Mouse (Mus musculus) gastrocnemius, postnatal 4 days (tissue): ENCODE results near the gene Stk17b. TPM values are rescaled to one million over a fixed set of nuclear protein-coding genes. Genes with fewer than 3 reads are reported as not detected.
"Not testable (repeated sequence)": the region's sequence is repeated elsewhere in the genome, so short reads cannot be mapped to it uniquely, and the experiment has no call there.

ENCODE experiments used
- DNase-seq, 2 experiments: peaks; one replicate each; pipeline ENCODE4 v3.0.0; 2021 to 2022; ENCODE audit warnings: low spot score in 2 of 2, mixed read lengths in 2 of 2
- total RNA-seq, 2 experiments: library from RNA; stranded (reverse); gene quantifications; 2 replicates each; pipeline ENCODE4 v1.2.3; 2021

The Stk17b gene
- total RNA-seq, 2 experiments from 2014 or later = 16.8 to 18.5 TPM

DNA sequence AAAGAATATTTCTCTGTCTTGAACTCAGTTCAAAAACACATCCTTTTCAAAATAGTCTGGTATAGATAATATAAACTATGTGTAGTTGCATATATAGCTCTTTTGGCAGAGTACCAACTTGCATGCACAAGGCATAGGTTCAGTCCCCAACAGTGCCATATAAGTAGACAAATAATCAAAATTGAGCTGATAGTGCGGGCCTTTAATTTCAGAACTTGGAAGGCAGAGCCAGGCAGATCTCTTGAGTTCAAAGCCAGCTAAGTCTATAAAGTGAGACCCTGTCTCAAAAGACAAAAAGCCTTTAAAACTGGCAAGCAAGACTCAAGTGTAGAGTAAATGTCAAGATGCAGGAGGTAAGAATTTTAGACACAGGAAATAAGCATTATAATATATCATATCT, 2.1 kb downstream of the Stk17b start:
- no peak for DNase-seq

DNA sequence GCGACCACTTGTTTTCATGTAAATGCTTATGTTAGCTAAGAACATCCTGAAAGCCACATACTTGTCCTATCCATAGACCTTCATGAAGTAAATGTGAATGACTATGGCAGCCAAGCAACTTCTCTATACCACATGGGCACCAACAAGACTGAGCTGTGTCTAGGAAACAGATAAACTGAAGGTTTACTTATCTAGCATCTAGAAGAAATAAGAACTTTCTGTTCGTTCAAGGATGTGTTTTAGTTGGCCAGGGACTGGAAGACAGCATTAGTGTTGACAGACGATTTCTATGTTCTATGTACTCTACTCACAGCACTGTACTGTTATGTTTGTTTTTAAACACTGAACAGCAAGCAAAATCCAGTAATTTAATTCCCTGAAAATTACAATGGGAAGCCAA, 2.9 kb downstream of the Stk17b start:
- no peak for DNase-seq

DNA sequence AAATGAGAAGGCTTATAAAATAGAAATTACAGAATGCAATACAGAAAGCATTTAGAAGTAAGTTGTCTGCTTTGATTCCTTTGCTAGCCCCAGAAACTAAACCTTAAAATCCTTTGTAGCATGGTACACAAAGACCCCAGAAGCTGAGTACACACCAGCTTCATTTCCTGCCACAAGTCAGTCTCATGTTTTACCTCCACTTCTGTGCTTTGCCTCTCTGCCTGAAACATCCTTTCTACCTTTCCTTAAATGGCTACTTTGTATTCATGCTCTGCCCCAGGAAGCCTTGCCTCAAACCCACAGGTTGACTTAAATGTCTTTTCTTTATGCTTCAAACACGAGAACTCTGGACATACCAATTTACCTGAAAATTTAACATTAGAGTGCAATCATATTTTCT, 3.7 kb downstream of the Stk17b start:
- no peak for DNase-seq

GRCm38 (mm10) chr1:53776176-53776905, 8.7 kb downstream of the Stk17b start:
- DNase-seq = no peak

- DNase-seq = no peak
These were observed 9.5 kb downstream of the Stk17b start for GRCm38 (mm10) chr1:53775545-53775944.

DNA sequence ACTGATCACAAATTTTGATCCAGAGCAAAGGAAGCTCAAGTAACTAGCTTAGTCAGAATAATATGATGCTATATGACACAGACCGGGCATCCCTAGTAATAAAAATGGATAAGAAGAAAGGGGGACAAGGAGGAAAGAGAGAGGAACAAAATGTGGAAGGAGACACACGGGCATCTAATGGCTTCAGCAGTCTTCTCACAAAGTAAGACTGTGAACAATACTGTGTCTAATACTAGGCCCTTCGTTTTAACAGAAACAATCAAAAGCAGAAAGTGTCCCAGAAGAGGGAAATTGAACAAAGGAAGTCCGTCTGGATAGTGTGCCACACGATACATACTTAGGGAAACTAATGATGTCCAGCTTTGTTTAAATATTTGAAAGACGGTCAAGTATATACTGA, 10.0 kb downstream of the Stk17b start:
- no peak for DNase-seq

- no peak for DNase-seq
These were observed 10.5 kb downstream of the Stk17b start for GRCm38 (mm10) chr1:53774571-53774970.

DNA sequence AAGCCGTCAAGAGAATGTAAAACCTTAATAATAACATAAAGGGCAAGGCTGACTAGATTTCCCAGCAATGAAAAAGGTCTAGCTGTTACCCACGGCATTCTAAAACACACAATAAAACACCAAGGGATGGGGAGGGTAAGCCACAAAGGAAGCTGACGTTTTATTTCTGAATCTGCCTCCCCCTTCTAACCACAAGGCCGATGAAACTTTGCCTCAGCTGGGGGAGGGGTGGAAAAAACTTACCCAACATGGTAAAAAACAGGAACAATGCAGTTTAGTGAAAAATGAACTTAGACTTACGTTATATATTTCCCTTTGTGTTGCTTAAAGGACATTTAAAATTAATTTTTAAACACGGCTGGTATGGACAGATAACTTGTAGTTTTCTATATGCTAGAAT, 11.0 kb downstream of the Stk17b start:
- no peak for DNase-seq

DNA sequence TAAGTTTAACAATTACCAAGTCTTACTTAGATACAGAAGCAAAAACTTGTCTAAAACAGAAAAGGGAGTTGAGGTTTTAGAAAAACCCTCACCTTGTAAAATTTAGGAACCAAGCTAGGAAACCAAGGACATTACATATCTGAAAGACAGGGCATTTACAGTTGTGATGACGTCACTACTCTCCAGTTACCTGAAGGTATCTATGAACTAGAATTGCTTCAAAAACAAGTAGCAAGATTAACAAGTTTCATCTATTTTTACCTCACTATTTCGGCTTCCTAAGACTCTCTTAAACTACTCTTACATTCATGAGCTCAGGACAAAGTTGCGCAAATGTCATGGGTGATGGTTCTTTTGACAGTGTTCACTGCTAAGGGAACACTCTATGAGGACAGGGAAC, 12.1 kb downstream of the Stk17b start:
- no peak for DNase-seq

GRCm38 (mm10) chr1:53771476-53771875, 13.5 kb downstream of the Stk17b start:
- DNase-seq = no peak

DNA sequence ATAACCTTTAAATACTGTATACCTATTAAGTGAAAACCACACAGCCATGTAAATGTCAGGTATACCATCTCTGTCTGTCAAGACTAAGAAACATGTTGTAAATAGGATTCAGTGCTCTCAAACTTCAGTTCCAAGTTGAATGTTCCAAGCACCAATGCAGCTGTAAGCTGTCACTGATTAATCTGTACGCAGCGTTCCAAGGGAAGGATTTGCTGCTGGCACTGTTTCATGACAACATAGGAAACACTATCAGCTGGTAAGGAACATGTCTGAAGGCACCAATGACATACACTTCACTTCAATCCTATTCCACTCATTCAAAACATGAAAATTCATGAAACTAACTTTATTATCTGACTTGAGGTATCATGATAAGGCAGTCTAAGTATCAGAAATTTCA, 18.9 kb downstream of the Stk17b start:
- DNase-seq = no peak

DNA sequence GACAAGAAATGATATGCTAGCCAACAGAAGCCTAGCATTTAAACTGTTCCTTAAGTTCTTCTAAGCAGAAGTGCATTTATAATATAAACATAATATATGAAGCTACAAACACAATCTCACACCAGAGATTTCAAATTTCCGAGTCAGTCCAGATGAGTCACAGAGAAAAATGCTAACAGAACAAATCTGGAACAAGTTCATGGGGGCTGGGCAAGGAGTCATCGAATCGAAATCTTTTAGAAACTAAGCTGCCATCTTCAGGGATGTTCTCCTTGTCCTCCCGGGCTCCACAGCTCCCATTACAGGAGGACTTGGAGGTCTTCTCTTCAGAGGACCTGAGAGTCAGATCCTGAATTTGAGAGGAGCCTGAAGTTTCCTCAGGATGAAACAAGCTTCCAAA, 27.7 kb downstream of the Stk17b start:
- DNase-seq = no peak

GRCm38 (mm10) chr1:53753501-53753900, 31.5 kb downstream of the Stk17b start:
- DNase-seq = not testable (repeated sequence)

- no peak for DNase-seq
These were observed 33.9 kb downstream of the Stk17b start for GRCm38 (mm10) chr1:53751144-53751543.

- DNase-seq = not testable (repeated sequence)
These were observed 34.3 kb downstream of the Stk17b start for GRCm38 (mm10) chr1:53750697-53751096.

DNA sequence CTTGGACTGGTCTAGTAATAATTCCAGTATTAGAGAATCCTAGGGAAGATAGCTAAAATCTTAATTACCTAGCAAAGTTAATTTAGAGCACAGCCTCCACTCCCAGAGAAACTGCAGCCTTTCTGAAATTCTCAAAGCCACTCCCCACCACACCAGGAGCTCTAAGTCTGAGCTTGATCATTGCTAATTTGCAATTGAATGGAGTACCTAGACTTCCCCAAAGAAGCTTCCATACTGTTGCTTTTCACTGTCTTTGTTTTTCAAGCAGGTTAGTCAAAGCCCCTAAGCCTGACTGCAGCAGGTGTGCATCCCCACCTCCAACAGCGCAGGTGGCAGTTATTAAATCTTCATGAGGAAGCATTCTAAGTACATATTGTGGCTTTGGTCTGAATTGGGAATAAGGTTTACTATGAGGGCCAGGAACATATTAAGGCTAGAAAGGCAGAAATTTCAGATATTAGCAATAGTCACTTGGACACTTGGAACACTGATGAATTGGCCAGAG, 35.1 kb downstream of the Stk17b start:
- not testable (repeated sequence) for DNase-seq

- no peak for DNase-seq
These were observed 36.5 kb downstream of the Stk17b start for GRCm38 (mm10) chr1:53748571-53748970.

- no peak for DNase-seq
These were observed 39.0 kb downstream of the Stk17b start for GRCm38 (mm10) chr1:53746001-53746400.

GRCm38 (mm10) chr1:53741742-53742458, 43.1 kb downstream of the Stk17b start:
- no peak for DNase-seq

DNA sequence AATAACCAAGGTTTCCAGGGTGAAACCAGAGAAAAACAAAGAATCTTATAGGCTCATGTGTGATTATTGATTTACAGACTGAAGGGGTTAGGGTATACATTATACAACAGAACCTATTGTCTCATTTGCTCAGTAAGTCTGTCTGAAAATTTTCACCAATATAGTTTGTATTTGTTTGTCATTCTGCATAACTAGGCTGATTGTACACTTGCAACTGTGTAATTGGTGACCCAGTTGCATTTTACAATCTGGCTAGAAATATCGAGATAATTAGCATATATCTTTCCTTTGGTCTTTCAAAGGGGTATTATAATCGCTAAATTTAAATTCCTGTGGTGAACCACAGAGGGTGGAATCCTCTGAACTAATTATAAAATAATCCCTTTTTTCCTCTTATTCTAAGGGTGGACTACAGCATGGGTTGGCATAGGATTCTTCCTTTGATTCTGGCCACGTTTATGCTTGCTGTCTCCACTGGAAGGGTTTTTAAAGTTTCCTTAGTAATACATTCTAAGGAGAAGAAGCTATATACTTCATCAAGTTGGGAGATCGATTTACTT, 44.2 kb downstream of the Stk17b start:
- DNase-seq = no peak

DNA sequence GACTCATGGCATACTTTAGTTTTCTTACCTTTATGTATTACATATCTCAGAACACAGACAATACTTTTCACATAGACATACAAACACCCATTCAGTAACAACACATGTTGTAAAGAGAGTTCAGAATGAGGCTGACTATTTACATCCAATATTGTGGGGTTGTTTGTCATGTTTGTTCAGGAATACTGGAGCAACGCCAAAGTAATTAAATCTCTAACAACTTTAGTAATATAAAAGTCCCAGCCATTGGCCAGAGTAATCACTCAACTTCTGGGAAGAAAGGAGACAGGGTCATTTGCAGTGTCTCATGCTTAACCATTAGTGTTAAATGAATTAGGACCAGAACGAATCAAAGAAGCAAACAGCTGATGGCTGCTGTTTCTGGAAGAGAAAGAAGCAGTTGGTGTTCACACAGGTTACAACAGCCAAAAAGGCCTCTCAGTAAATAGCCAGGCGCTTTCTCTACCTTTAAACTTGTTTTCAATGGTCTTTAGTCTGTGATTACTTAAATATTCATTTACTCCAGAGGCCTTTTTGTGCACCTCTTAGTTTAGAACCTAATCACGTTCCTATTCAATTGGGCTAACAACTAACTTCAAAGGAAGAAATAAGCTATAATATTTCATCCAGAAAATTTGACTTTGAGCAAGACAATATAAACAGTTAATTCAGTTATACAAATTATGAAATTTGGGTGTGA, 44.8 kb downstream of the Stk17b start:
- not testable (repeated sequence) for DNase-seq

GRCm38 (mm10) chr1:53736583-53736982, 48.4 kb downstream of the Stk17b start:
- no peak for DNase-seq
